ENCODE assay signal across 26 mouse cellular contexts in the genomic region with DNA sequence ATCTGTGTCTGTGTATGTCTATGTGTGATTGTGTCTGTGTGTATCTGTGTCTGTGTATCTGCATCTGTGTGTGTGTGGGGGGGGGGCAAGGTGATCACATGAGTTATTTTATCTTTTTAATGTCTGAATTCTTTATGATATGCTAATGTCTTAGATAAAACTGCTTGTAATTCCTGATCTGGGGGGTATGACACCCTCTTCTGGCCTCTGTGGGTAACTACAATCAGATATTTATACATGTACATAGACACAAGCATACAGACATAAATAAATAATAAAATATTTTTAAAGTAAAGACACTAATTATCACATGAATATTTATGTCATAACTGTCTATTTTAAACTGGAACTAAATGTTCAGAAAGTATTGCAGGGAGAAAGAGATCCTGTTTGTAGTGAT.
DNase-seq lines count a peak whose midpoint lies in the region; ATAC-seq and TF ChIP-seq lines count a peak whose summit lies in the region.
"Had no signal": no experiment of that assay in that cellular context is flagged by ENCODE, and none has a peak within 500 bp of the region (broad histone marks: within the 10 kb centered on the region; RNA-seq: fewer than 3 reads in every experiment).

No protein-coding gene starts in this region.

- H3K9me3 ChIP-seq in forebrain, embryonic 12.5 days: no peaks in the 10 kb centered on the region
- no peaks in the 10 kb centered on the region for H3K9me3 ChIP-seq in forebrain, embryonic 16.5 days (ENCODE audit: control insufficient read depth, low read length)
- H3K9me3 ChIP-seq in CH12.LX (replicated peaks; ENCODE audit: low read length): peaks cover 7% of the 10 kb centered on the region
- no peaks in the 10 kb centered on the region for H3K9me3 ChIP-seq in forebrain, postnatal 0 days (ENCODE audit: low read length)
- H3K9me3 ChIP-seq: heart, embryonic 12.5 days; limb, embryonic 15.5 days; lung, embryonic 15.5 days had no signal

- 0 out of 2 replicates have a peak overlapping the region, but pooled peaks have one; percentile 89 for H3K27ac ChIP-seq in forebrain, embryonic 12.5 days
- no peak overlapping the region for H3K27ac ChIP-seq in forebrain, embryonic 16.5 days (ENCODE audit: low read length)
- H3K27ac ChIP-seq in layer of hippocampus, adult 2 months: peak overlapping the region; percentile 12; the same call in 1 of the 2 replicates
- H3K27ac ChIP-seq in CH12.LX (ENCODE audit: insufficient read depth, low read depth): no peak overlapping the region
- no peak overlapping the region for H3K27ac ChIP-seq in forebrain, postnatal 0 days (ENCODE audit: low read depth, low read length)
- H3K27ac ChIP-seq in cerebellum, adult 2 months (ENCODE audit: insufficient read depth, low read length): no peak overlapping the region
- H3K27ac ChIP-seq: limb, embryonic 15.5 days; liver, embryonic 14.5 days; lung, embryonic 15.5 days had no signal

- H3K79me2 ChIP-seq in CH12.LX (replicated peaks; ENCODE audit: control insufficient read depth, extremely low read depth, insufficient read depth, poor library complexity, severe bottlenecking): no peaks in the 10 kb centered on the region

- TF ChIP-seq RAD21 in CH12.LX (IDR thresholded peaks at IDR 0.05; ENCODE audit: low read depth, low read length): no peak; the same call in 1 of the 2 replicates

- H3K27me3 ChIP-seq in forebrain, embryonic 12.5 days: no peaks in the 10 kb centered on the region
- H3K27me3 ChIP-seq in forebrain, embryonic 16.5 days (replicated peaks; ENCODE audit: control insufficient read depth, insufficient read depth, low read length): no peaks in the 10 kb centered on the region
- peaks cover 1% of the 10 kb centered on the region for H3K27me3 ChIP-seq in CH12.LX (replicated peaks)
- H3K27me3 ChIP-seq in forebrain, postnatal 0 days (ENCODE audit: insufficient read depth, low read length): no peaks in the 10 kb centered on the region
- H3K27me3 ChIP-seq in cerebellum, adult 2 months (ENCODE audit: control insufficient read depth, insufficient read depth, low read length): no peaks in the 10 kb centered on the region
- H3K27me3 ChIP-seq: heart, embryonic 12.5 days; limb, embryonic 15.5 days; lung, embryonic 15.5 days had no signal

- H3K36me3 ChIP-seq in forebrain, embryonic 12.5 days (replicated peaks): no peaks in the 10 kb centered on the region
- H3K36me3 ChIP-seq in forebrain, embryonic 16.5 days (ENCODE audit: control insufficient read depth, insufficient read depth): no peaks in the 10 kb centered on the region
- H3K36me3 ChIP-seq in CH12.LX (replicated peaks in 1 of 2; ENCODE audit: control insufficient read depth in 1 of 2, insufficient read depth in 1 of 2, low read length in 1 of 2): no peaks in the 10 kb centered on the region
- no peaks in the 10 kb centered on the region for H3K36me3 ChIP-seq in forebrain, postnatal 0 days (ENCODE audit: insufficient read depth)
- H3K36me3 ChIP-seq: heart, embryonic 12.5 days; limb, embryonic 15.5 days; lung, embryonic 15.5 days had no signal

- dilution Hi-C loops in CH12.LX (cut with MboI; ENCODE audit: extremely low pct_ligation_motif_present, extremely low pct_unique_long_range_greater_than_20kb, low sequenced_read_pairs): no loop called here

- no peak overlapping the region for H3K4me2 ChIP-seq in forebrain, embryonic 12.5 days
- H3K4me2 ChIP-seq in forebrain, embryonic 16.5 days (ENCODE audit: low read length): no peak overlapping the region
- H3K4me2 ChIP-seq in CH12.LX (ENCODE audit: insufficient read depth, low read depth, poor library complexity, severe bottlenecking): no peak overlapping the region
- H3K4me2 ChIP-seq in forebrain, postnatal 0 days (ENCODE audit: low read depth): no peak overlapping the region
- H3K4me2 ChIP-seq: heart, embryonic 12.5 days; limb, embryonic 15.5 days; lung, embryonic 15.5 days had no signal

- H3K9ac ChIP-seq in forebrain, embryonic 12.5 days: no peak overlapping the region
- no peak overlapping the region for H3K9ac ChIP-seq in forebrain, embryonic 16.5 days (replicated peaks; ENCODE audit: low read depth, low read length)
- no peak overlapping the region for H3K9ac ChIP-seq in CH12.LX (ENCODE audit: insufficient read depth, low read depth)
- H3K9ac ChIP-seq in forebrain, postnatal 0 days: no peak overlapping the region
- H3K9ac ChIP-seq: heart, embryonic 12.5 days; limb, embryonic 15.5 days; liver, embryonic 14.5 days; lung, embryonic 15.5 days had no signal

- DNase-seq in layer of hippocampus, adult 2 months (ENCODE audit: low spot score in 2 of 2): peak in 1 of 2 experiments; percentile 22
- DNase-seq in layer of hippocampus, adult 8-10 months (ENCODE audit: low spot score in 2 of 2): no peak
- no peak for DNase-seq in CH12.LX (ENCODE audit: extremely low read depth)
- DNase-seq in forebrain, postnatal 0 days: peak; percentile 51
- DNase-seq in cerebellum, adult 2 months: no peak
- DNase-seq in right cerebral cortex, postnatal 4 days: no peak
- DNase-seq: adrenal gland, adult 8-10 months; B cell, adult 2 months; cerebellum, adult 18-20 months; cerebellum, postnatal 25 days; embryo, embryonic 11 days; gastrocnemius, postnatal 10 days; heart, adult 11 months; heart, postnatal 10 days; kidney, adult 9 months; kidney, postnatal 25 days; layer of hippocampus, adult 9-11 months; lung, postnatal 4 days; thymus, postnatal 36 days had no signal

- no peak for ATAC-seq in forebrain, embryonic 12.5 days (ENCODE audit: low FRiP score)
- ATAC-seq in forebrain, embryonic 16.5 days: no peak
- ATAC-seq in forebrain, postnatal 0 days: no peak
- ATAC-seq: activated CD4-positive, CD25-positive, alpha-beta regulatory T cell, adult 4 months had no signal

- in situ Hi-C loops in CH12.LX (cut with MboI; ENCODE audit: low pct_ligation_motif_present, low pct_unique_long_range_greater_than_20kb, low sequenced_read_pairs): no loop called here

- TF ChIP-seq EP300 in CH12.LX (IDR thresholded peaks at IDR 0.05; ENCODE audit: low read length): no peak

- H3K4me1 ChIP-seq in forebrain, embryonic 12.5 days: peaks cover 19% of the 10 kb centered on the region
- peaks cover 15% of the 10 kb centered on the region for H3K4me1 ChIP-seq in forebrain, embryonic 16.5 days (replicated peaks; ENCODE audit: control insufficient read depth, insufficient read depth, low read length)
- peaks cover 0 to 14% of the 10 kb centered on the region in 2 experiments; a peak in 2 of 4 replicates for H3K4me1 ChIP-seq in CH12.LX (ENCODE audit: control insufficient read depth in 1 of 2, insufficient read depth in 2 of 2)
- 0 out of 2 replicates have a peak, but pooled peaks cover 5% of the 10 kb centered on the region for H3K4me1 ChIP-seq in forebrain, postnatal 0 days (ENCODE audit: insufficient read depth)
- H3K4me1 ChIP-seq in cerebellum, adult 2 months (ENCODE audit: control insufficient read depth, insufficient read depth, low read length): no peaks in the 10 kb centered on the region
- H3K4me1 ChIP-seq: heart, embryonic 12.5 days; limb, embryonic 15.5 days; lung, embryonic 15.5 days had no signal

- no peak overlapping the region for H3K4me3 ChIP-seq in forebrain, embryonic 12.5 days (replicated peaks)
- H3K4me3 ChIP-seq in forebrain, embryonic 16.5 days (replicated peaks; ENCODE audit: low read length): no peak overlapping the region
- no peak overlapping the region for H3K4me3 ChIP-seq in layer of hippocampus, adult 2 months
- no peak overlapping the region for H3K4me3 ChIP-seq in CH12.LX (replicated peaks in 1 of 3; ENCODE audit: low read depth in 2 of 3, low read length in 2 of 3, poor library complexity in 1 of 3)
- no peak overlapping the region for H3K4me3 ChIP-seq in forebrain, postnatal 0 days (ENCODE audit: low read depth, low read length)
- no peak overlapping the region for H3K4me3 ChIP-seq in cerebellum, adult 2 months (replicated peaks; ENCODE audit: insufficient read depth, low read depth, low read length)
- H3K4me3 ChIP-seq: heart, embryonic 12.5 days; limb, embryonic 15.5 days; lung, embryonic 15.5 days had no signal

- TF ChIP-seq POLR2A in CH12.LX (IDR thresholded peaks at IDR 0.05; ENCODE audit: low read depth, low read length): no peak
- TF ChIP-seq POLR2A in cerebellum, adult 2 months (IDR thresholded peaks at IDR 0.05; ENCODE audit: borderline replicate concordance, insufficient read depth, low read length): no peak

- peak; percentile 65 for TF ChIP-seq CTCF in layer of hippocampus, adult 2 months (conservative IDR thresholded peaks at IDR 0.05)
- TF ChIP-seq CTCF in CH12.LX (conservative IDR thresholded peaks at IDR 0.05 in 1 of 2, IDR thresholded peaks at IDR 0.05 in 1 of 2; ENCODE audit: low read depth in 2 of 2, low read length in 2 of 2): peak in 1 of 2 experiments; percentile 42; a peak in 2 of 4 replicates
- peak; percentile 38; the same call in 1 of the 2 replicates for TF ChIP-seq CTCF in forebrain, postnatal 0 days (IDR thresholded peaks at IDR 0.05; ENCODE audit: low read depth)
- no peak for TF ChIP-seq CTCF in cerebellum, adult 2 months (IDR thresholded peaks at IDR 0.05; ENCODE audit: borderline replicate concordance, insufficient read depth, low read depth, low read length)

TF ChIP-seq in CH12.LX, 34 proteins besides CTCF, POLR2A, EP300 and RAD21:
- TF ChIP-seq PAX5 (IDR thresholded peaks at IDR 0.05; ENCODE audit: low read length) (no peak), ZNF384 (IDR thresholded peaks at IDR 0.05; ENCODE audit: low read depth, low read length) (no peak), SMC3 (IDR thresholded peaks at IDR 0.05; ENCODE audit: low read depth, low read length) (peak; percentile 23; the same call in 1 of the 2 replicates), MAX (IDR thresholded peaks at IDR 0.05; ENCODE audit: low read length) (no peak), USF2 (conservative IDR thresholded peaks at IDR 0.05; ENCODE audit: low read depth, low read length) (no peak), MYC (IDR thresholded peaks at IDR 0.05; ENCODE audit: low read depth, low read length) (no peak)
TF ChIP-seq in CH12.LX: peak in this region for 1.

Comparison
In these comparisons a context has a peak if more than half of its experiments do, and no peak if none do; other contexts are left out.
1. H3K27ac ChIP-seq: peak in forebrain, embryonic 12.5 days (single experiment) and layer of hippocampus, adult 2 months (single experiment); none in forebrain, embryonic 16.5 days (single experiment), CH12.LX (single experiment), forebrain, postnatal 0 days (single experiment) and cerebellum, adult 2 months (single experiment).